In genomic region chr5:5756392-5757019, GRCm38 (mm10) we compare ENCODE assay signal across 15 mouse cellular contexts. TPM values are rescaled to one million over a fixed set of nuclear protein-coding genes. Genes with fewer than 3 reads are reported as not detected.
DNase-seq lines count a peak whose midpoint lies in the region; ATAC-seq and TF ChIP-seq lines count a peak whose summit lies in the region.
"Had no signal": no experiment of that assay in that cellular context is flagged by ENCODE, and none has a peak within 500 bp of the region (broad histone marks: within the 10 kb centered on the region; RNA-seq: fewer than 3 reads in every experiment).

No protein-coding gene starts in this region.

- no peaks in the 10 kb centered on the region for H3K4me1 ChIP-seq in hindbrain, embryonic 11.5 days (replicated peaks; ENCODE audit: control insufficient read depth, insufficient read depth, low read length)
- H3K4me1 ChIP-seq in hindbrain, embryonic 13.5 days (replicated peaks): no peaks in the 10 kb centered on the region
- no peaks in the 10 kb centered on the region for H3K4me1 ChIP-seq in neural tube, embryonic 14.5 days (ENCODE audit: control insufficient read depth, insufficient read depth, low read length)
- H3K4me1 ChIP-seq in midbrain, postnatal 0 days (ENCODE audit: insufficient read depth, low read length): no peaks in the 10 kb centered on the region
- H3K4me1 ChIP-seq: heart, embryonic 13.5 days; limb, embryonic 10.5 days; liver, embryonic 15.5 days had no signal

- H3K4me3 ChIP-seq in hindbrain, embryonic 11.5 days (ENCODE audit: low read depth, low read length): no peak overlapping the region
- H3K4me3 ChIP-seq in hindbrain, embryonic 13.5 days: no peak overlapping the region
- no peak overlapping the region for H3K4me3 ChIP-seq in neural tube, embryonic 14.5 days (ENCODE audit: low read depth, low read length)
- H3K4me3 ChIP-seq in midbrain, postnatal 0 days (ENCODE audit: low read depth, low read length): no peak overlapping the region
- H3K4me3 ChIP-seq: heart, embryonic 13.5 days; limb, embryonic 10.5 days; liver, embryonic 15.5 days had no signal

- no peak for TF ChIP-seq POLR2A in brain, embryonic 14.5 days (IDR thresholded peaks at IDR 0.05; ENCODE audit: borderline replicate concordance, extremely low read depth, insufficient read depth, insufficient read length, poor library complexity, severe bottlenecking)

- H3K27me3 ChIP-seq in hindbrain, embryonic 11.5 days (ENCODE audit: control insufficient read depth, insufficient read depth, low read length): no peaks in the 10 kb centered on the region
- H3K27me3 ChIP-seq in hindbrain, embryonic 13.5 days: 0 out of 2 replicates have a peak, but pooled peaks cover 3% of the 10 kb centered on the region
- no peaks in the 10 kb centered on the region for H3K27me3 ChIP-seq in neural tube, embryonic 14.5 days (ENCODE audit: control insufficient read depth, insufficient read depth, low read length)
- no peaks in the 10 kb centered on the region for H3K27me3 ChIP-seq in midbrain, postnatal 0 days (ENCODE audit: insufficient read depth, low read length)
- H3K27me3 ChIP-seq: liver, embryonic 15.5 days had no signal

- ATAC-seq in hindbrain, embryonic 11.5 days (ENCODE audit: low FRiP score): peak; percentile 49; the same call in 1 of the 2 replicates
- no peak; the same call in 1 of the 2 replicates for ATAC-seq in hindbrain, embryonic 13.5 days (ENCODE audit: low FRiP score)
- ATAC-seq in neural tube, embryonic 14.5 days (ENCODE audit: low read depth): peak; percentile 52; the same call in 1 of the 2 replicates
- no peak for ATAC-seq in midbrain, postnatal 0 days (ENCODE audit: low FRiP score)

- no peaks in the 10 kb centered on the region for H3K9me3 ChIP-seq in hindbrain, embryonic 11.5 days (ENCODE audit: control insufficient read depth, low read length)
- H3K9me3 ChIP-seq in hindbrain, embryonic 13.5 days: no peaks in the 10 kb centered on the region
- no peaks in the 10 kb centered on the region for H3K9me3 ChIP-seq in neural tube, embryonic 14.5 days (ENCODE audit: control insufficient read depth, low read length)
- H3K9me3 ChIP-seq in midbrain, postnatal 0 days (ENCODE audit: low read length): no peaks in the 10 kb centered on the region
- H3K9me3 ChIP-seq: heart, embryonic 13.5 days; limb, embryonic 10.5 days; liver, embryonic 15.5 days had no signal

- no peak overlapping the region for H3K9ac ChIP-seq in hindbrain, embryonic 11.5 days (ENCODE audit: low read depth, low read length)
- H3K9ac ChIP-seq in hindbrain, embryonic 13.5 days: no peak overlapping the region
- no peak overlapping the region for H3K9ac ChIP-seq in neural tube, embryonic 14.5 days (replicated peaks; ENCODE audit: low read depth, low read length)
- H3K9ac ChIP-seq in midbrain, postnatal 0 days (replicated peaks; ENCODE audit: low read length, poor library complexity, severe bottlenecking): no peak overlapping the region
- H3K9ac ChIP-seq: heart, embryonic 13.5 days; liver, embryonic 15.5 days had no signal

- TF ChIP-seq CTCF in brain, embryonic 14.5 days (IDR thresholded peaks at IDR 0.05; ENCODE audit: borderline replicate concordance, extremely low read depth, insufficient read depth, insufficient read length): no peak
- TF ChIP-seq CTCF in midbrain, postnatal 0 days (IDR thresholded peaks at IDR 0.05): peak; percentile 79

- H3K4me2 ChIP-seq in hindbrain, embryonic 11.5 days (replicated peaks; ENCODE audit: low read depth, low read length): no peak overlapping the region
- no peak overlapping the region for H3K4me2 ChIP-seq in hindbrain, embryonic 13.5 days
- no peak overlapping the region for H3K4me2 ChIP-seq in neural tube, embryonic 14.5 days (ENCODE audit: low read depth, low read length)
- H3K4me2 ChIP-seq in midbrain, postnatal 0 days (ENCODE audit: low read depth, low read length, poor library complexity, severe bottlenecking): no peak overlapping the region
- H3K4me2 ChIP-seq: heart, embryonic 13.5 days; liver, embryonic 15.5 days had no signal

- DNase-seq in hindbrain, embryonic 11.5 days (ENCODE audit: low spot score): no peak
- no peak for DNase-seq in neural tube, embryonic 10.5 days (ENCODE audit: extremely low spot score, low spot score)
- DNase-seq in brain, embryonic 14.5 days (ENCODE audit: low read depth): peak; percentile 54
- peak; percentile 73 for DNase-seq in midbrain, postnatal 0 days (ENCODE audit: low spot score)
- no peak for DNase-seq in adrenal gland, adult 18-20 months (ENCODE audit: low spot score in 2 of 2)
- DNase-seq in kidney, postnatal 4 days: no peak
- DNase-seq: gastrocnemius, postnatal 14 days had no signal

- H3K36me3 ChIP-seq in hindbrain, embryonic 11.5 days (ENCODE audit: control insufficient read depth, insufficient read depth, low read length): no peaks in the 10 kb centered on the region
- no peaks in the 10 kb centered on the region for H3K36me3 ChIP-seq in hindbrain, embryonic 13.5 days
- H3K36me3 ChIP-seq in neural tube, embryonic 14.5 days (ENCODE audit: control insufficient read depth, insufficient read depth, low read length): no peaks in the 10 kb centered on the region
- H3K36me3 ChIP-seq in midbrain, postnatal 0 days (ENCODE audit: insufficient read depth, low read length): no peaks in the 10 kb centered on the region
- H3K36me3 ChIP-seq: heart, embryonic 13.5 days; limb, embryonic 10.5 days; liver, embryonic 15.5 days had no signal

- 69% methylated on average over 3 of the region's 3 CpGs for WGBS in hindbrain, embryonic 11.5 days
- 74% methylated on average over 3 of the region's 3 CpGs for WGBS in hindbrain, embryonic 13.5 days
- WGBS in neural tube, embryonic 14.5 days: 71% methylated on average over 3 of the region's 3 CpGs
- 69% methylated on average over 3 of the region's 3 CpGs for WGBS in midbrain, postnatal 0 days

- no peak overlapping the region for H3K27ac ChIP-seq in hindbrain, embryonic 11.5 days (ENCODE audit: low read depth, low read length)
- no peak overlapping the region for H3K27ac ChIP-seq in hindbrain, embryonic 13.5 days
- no peak overlapping the region for H3K27ac ChIP-seq in neural tube, embryonic 14.5 days (ENCODE audit: low read depth, low read length)
- no peak overlapping the region for H3K27ac ChIP-seq in midbrain, postnatal 0 days (ENCODE audit: low read depth, low read length)
- H3K27ac ChIP-seq: heart, embryonic 13.5 days; limb, embryonic 10.5 days; liver, embryonic 15.5 days had no signal

RNA-seq across cellular contexts. Expression of gene Steap1, which starts 7.4 kb away (rescaled TPM):
- 4.8 and 5.2 TPM in 2 replicates for polyA plus RNA-seq in hindbrain, embryonic 11.5 days (2014; fragmentation: Nextera tagmentation; extraction: Ambion mirVana)
- polyA plus RNA-seq in hindbrain, embryonic 13.5 days (2015; fragmentation: Nextera tagmentation; extraction: Ambion mirVana): 1.5 and 2.1 TPM in 2 replicates
- polyA plus RNA-seq in neural tube, embryonic 14.5 days (2014; fragmentation: Nextera tagmentation; extraction: Ambion mirVana): 0.88 and 1.8 TPM in 2 replicates
- 0.82 and 0.91 TPM in 2 replicates for polyA plus RNA-seq in brain, embryonic 14.5 days (2012; rRNA removed)
- total RNA-seq in midbrain, postnatal 0 days (2014; rRNA removed): 0.71 TPM in 1 of 2 replicates, not detected in the other
- 0.63 and 0.65 TPM in 2 replicates for polyA plus RNA-seq in midbrain, postnatal 0 days (2015; fragmentation: Nextera tagmentation; extraction: Ambion mirVana)
- total RNA-seq in adrenal gland, adult 18-20 months (2021): 10 to 100 TPM; 22.9 to 29.9 TPM
- total RNA-seq: common myeloid progenitor, adult 5-6 weeks; megakaryocyte progenitor cell, adult 5-6 weeks; neutrophil, adult 5-6 weeks had no signal

Comparison
In these comparisons a context has a peak if more than half of its experiments do, and no peak if none do; other contexts are left out.
1. ATAC-seq: peak in hindbrain, embryonic 11.5 days (single experiment) and neural tube, embryonic 14.5 days (single experiment); none in hindbrain, embryonic 13.5 days (single experiment) and midbrain, postnatal 0 days (single experiment).
2. DNase-seq: peak in brain, embryonic 14.5 days (single experiment) and midbrain, postnatal 0 days (single experiment); none in hindbrain, embryonic 11.5 days (single experiment), neural tube, embryonic 10.5 days (single experiment), adrenal gland, adult 18-20 months (0 of 2) and kidney, postnatal 4 days (0 of 2).